Mouse (Mus musculus): ENCODE data around the gene Olfm1.

- TF ChIP-seq POLR2A (IDR thresholded peaks at IDR 0.05; ENCODE audit: insufficient read length, low read depth) (no peak), POLR2AphosphoS2 (IDR thresholded peaks at IDR 0.05; ENCODE audit: insufficient read length, low read depth) (no peak), USF1 (IDR thresholded peaks at IDR 0.05; ENCODE audit: low read depth) (no peak)
These were observed 47.1 kb upstream of the Olfm1 start for GRCm38 (mm10) chr2:28145702-28146101.
